Mouse (Mus musculus) Patski (cell line): ENCODE measurements around the gene Cry2. TPM values are rescaled to one million over a fixed set of nuclear protein-coding genes. Genes with fewer than 3 reads are reported as not detected.

Experiments used
- ATAC-seq: fragments of 100-300 bp; one replicate; pipeline ENCODE4 v1.8.0; 2021
- CTCF ChIA-PET: fragments of 350-600 bp; sonication (Branson Sonifier 250); formaldehyde crosslinking; loops from one replicate; lab custom pipeline; 2022; ENCODE audit warnings: inconsistent platforms; lab: Charles Lee
- POLR2A ChIA-PET: fragments of 350-600 bp; sonication (Branson Sonifier 250); formaldehyde crosslinking; loops from one replicate; lab custom pipeline; 2022; ENCODE audit warnings: antibody characterized with exemption, inconsistent platforms; lab: Charles Lee
- DNase-seq: peaks from one replicate; pipeline ENCODE4 v3.0.0-alpha.2; 2011; ENCODE audit warnings: low read depth, low spot score
- H3K27me3 ChIP-seq: fragments of 371-371 bp; one replicate; pipeline ENCODE4 v1.5.1; 2021
- CTCF ChIP-seq: fragments of 100-300 bp; IDR thresholded peaks from one replicate; pipeline ENCODE4 v1.5.1; 2021
- in situ Hi-C: fragments of 300-500 bp; cut with MboI; formaldehyde crosslinking; loops from 3 replicates; pipeline ENCODE4 v1.11.1; 2018; ENCODE audit warnings: low pct_unique_long_range_greater_than_20kb, mixed read lengths
- polyA plus RNA-seq: library from polyadenylated mRNA; unstranded; gene quantifications from one replicate; pipeline ENCODE4 v1.2.3, GENCODE M21; 2021

The Cry2 gene
- polyA plus RNA-seq, 1 experiment from 2014 or later = 16.7 TPM

DNA sequence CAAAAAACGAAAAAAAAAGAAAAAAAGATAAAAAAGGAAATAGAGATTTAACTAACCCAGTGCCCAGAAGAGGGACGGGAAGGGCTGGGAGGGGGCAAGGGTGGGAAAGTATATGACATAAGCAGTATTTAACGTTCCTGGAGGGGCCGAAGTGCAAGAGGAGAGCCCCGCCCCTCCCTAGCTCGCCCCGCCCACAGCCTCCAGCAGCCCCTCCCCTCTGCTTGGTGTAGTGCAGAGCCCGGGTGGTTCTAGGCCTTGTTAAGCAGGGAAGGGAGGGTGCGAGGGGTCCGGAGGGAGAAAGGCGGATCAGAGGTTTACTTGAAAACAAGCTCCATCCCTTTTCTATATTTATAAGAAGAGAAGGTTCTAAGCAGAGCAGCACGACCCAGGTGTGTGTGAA, 73.0 kb downstream of the Cry2 start:
- no peak for TF ChIP-seq CTCF
- POLR2A ChIA-PET = interaction anchor here (0.8 kb wide), 1 partner anchor 154 kb away, joined by 3 read pairs; no protein-coding TSS in a partner anchor
- no peaks in the 10 kb centered on the region for H3K27me3 ChIP-seq
- DNase-seq = no peak
- in situ Hi-C loops = no loop called here
- CTCF ChIA-PET = interaction anchor here (1.1 kb wide), 1 partner anchor 13 kb away, joined by 3 read pairs; the partner anchor contains the start of gene Pex16
- ATAC-seq = no peak

DNA sequence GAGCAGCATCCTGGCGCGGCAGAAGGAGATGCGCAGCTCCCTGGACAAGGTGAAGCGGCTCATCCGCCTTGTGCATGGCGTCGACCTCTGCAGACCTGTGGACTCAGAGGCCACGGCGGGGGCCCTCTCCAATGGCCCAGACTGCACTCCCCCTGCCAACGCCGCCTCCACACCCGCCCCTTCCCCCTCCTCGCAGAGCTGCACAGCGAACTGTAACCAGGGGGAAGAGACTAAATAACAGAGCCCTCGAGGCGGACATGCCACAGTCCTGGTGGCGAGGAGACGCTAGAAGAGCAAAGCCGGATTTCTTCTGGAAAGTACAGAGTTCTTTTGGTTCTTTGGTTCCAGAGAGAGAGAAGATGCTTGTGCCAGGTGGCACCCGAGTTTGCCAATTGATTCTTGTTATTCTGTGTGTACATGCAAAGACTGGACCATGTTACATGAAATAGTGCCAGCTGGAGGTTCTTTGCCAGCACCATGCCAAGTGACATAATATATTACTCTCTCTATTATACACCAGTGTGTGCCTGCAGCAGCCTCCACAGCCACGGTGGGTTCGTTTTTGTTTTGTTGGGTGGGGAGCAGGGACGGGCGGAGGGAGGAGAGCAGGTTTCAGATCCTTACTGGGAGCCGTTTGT, 73.5 kb downstream of the Cry2 start:
- no peak for DNase-seq
- CTCF ChIA-PET = interaction anchor here (1.1 kb wide), 1 partner anchor 14 kb away, joined by 3 read pairs; the partner anchor contains the start of gene Pex16
- no peak for TF ChIP-seq CTCF
- H3K27me3 ChIP-seq = no peaks in the 10 kb centered on the region
- POLR2A ChIA-PET = no interaction called here
- no peak for ATAC-seq
- in situ Hi-C loops = no loop called here

DNA sequence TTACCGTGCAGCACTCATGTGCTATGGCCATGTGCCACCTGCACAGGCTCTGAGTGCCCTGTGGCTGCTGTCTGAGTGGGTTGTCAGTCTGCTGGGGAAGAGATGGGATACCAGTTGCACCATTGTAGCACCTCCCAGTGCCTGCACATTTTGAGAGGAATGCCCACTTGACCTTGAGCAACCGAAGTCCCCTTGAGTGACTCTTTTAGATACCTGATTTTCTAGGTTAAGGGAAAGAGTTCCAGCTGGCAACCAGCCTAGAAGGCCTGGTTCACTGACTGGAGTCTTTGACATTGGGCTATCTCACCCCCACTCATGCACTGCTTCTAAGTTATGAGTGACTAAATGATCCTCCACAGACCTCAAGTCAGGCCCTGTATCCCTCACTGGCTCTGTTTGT, 74.5 kb downstream of the Cry2 start:
- no peak for ATAC-seq
- TF ChIP-seq CTCF = no peak
- ChIA-PET CTCF (interaction anchor here (1.0 kb wide), 1 partner anchor 16 kb away, joined by 4 read pairs; the partner anchor contains the start of genes Large2 and Pex16), POLR2A (no interaction called here)
- in situ Hi-C loops = no loop called here
- DNase-seq = no peak
- no peaks in the 10 kb centered on the region for H3K27me3 ChIP-seq

DNA sequence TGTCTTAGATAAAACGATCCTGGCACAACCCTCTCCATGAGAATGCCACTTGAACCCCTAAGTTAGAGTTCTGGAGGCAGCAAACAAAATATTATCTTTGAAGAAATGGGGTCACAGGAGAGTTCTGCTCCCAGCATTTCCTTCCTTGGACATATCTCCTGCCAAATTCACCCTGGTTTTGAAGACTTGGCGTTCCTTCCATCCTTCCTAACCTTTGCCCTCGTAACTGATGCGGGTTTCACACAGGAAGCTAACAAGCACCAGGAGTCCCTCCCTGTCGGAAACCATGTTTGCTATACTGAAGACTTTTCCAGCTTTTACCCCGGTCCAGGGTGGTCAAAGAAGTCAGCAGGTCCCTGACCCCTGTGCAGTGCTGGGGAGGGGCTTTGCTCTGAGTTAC, 79.6 kb downstream of the Cry2 start:
- no peak for TF ChIP-seq CTCF
- H3K27me3 ChIP-seq = no peaks in the 10 kb centered on the region
- DNase-seq (no peak), ATAC-seq (no peak)
- in situ Hi-C loops = no loop called here
- CTCF ChIA-PET = interaction anchor here (1.0 kb wide), 1 partner anchor 12 kb away, joined by 3 read pairs; no protein-coding TSS in a partner anchor
- POLR2A ChIA-PET = interaction anchor here (1.1 kb wide), 1 partner anchor 12 kb away, joined by 3 read pairs; no protein-coding TSS in a partner anchor

Other genes with a start within 250 kb of the Cry2 start
- 21.4 TPM for gene Pex16, start 59.4 kb downstream of the Cry2 start, polyA plus RNA-seq
- gene Large2, start 59.2 kb downstream of the Cry2 start, polyA plus RNA-seq = 0.55 TPM
- 2.8 TPM for gene 1700029I15Rik, start 51.5 kb downstream of the Cry2 start, polyA plus RNA-seq
- gene Mapk8ip1, start 32.8 kb downstream of the Cry2 start, polyA plus RNA-seq = 48.1 TPM
- 11.0 TPM for gene Slc35c1, start 26.5 kb upstream of the Cry2 start, polyA plus RNA-seq
- 5.3 TPM for gene Chst1, start 165.7 kb upstream of the Cry2 start, polyA plus RNA-seq